Mouse (Mus musculus): Measurements from ENCODE around the gene Ephb2. TPM values are rescaled to one million over a fixed set of nuclear protein-coding genes. Genes with fewer than 3 reads are reported as not detected.
A peak's percentile ranks its signal among the peaks of the same experiment; 100 is the strongest.

Ephb2 gene
- polyA plus RNA-seq, 1 experiment from 2014 or later: 0.28 TPM

GRCm38 (mm10) chr4:136665068-136665467, 170.7 kb downstream of the Ephb2 start:
- Histone ChIP-seq H3K27ac (replicated peaks) (no peak overlapping the region), H3K27me3 (no peaks in the 10 kb centered on the region), H3K4me1 (replicated peaks) (no peaks in the 10 kb centered on the region), H3K4me3 (replicated peaks) (no peak overlapping the region), H3K36me3 (replicated peaks) (no peaks in the 10 kb centered on the region), H3K9me3 (replicated peaks) (no peaks in the 10 kb centered on the region), H3K9ac (no peak overlapping the region), H3K4me2 (no peak overlapping the region)
- 59% methylated on average over 9 of the region's 9 CpGs for WGBS (ENCODE audit: insufficient replicate concordance)
- ATAC-seq (ENCODE audit: insufficient read depth): no peak

- H3K36me3 ChIP-seq (replicated peaks): no peaks in the 10 kb centered on the region
- no peaks in the 10 kb centered on the region for H3K27me3 ChIP-seq
- H3K9me3 ChIP-seq (replicated peaks): no peaks in the 10 kb centered on the region
- 23% methylated on average over 3 of the region's 3 CpGs for WGBS (ENCODE audit: insufficient replicate concordance)
- no peak for ATAC-seq (ENCODE audit: insufficient read depth)
- H3K4me1 ChIP-seq (replicated peaks): peaks cover 4% of the 10 kb centered on the region; the same call in 1 of the 2 replicates
- no peak overlapping the region for H3K9ac ChIP-seq
- no peak overlapping the region for H3K27ac ChIP-seq (replicated peaks)
- no peak overlapping the region for H3K4me2 ChIP-seq
- no peak overlapping the region for H3K4me3 ChIP-seq (replicated peaks)
These were observed 177.9 kb downstream of the Ephb2 start for GRCm38 (mm10) chr4:136657914-136658313.

- H3K4me2 ChIP-seq: no peak overlapping the region
- no peak overlapping the region for H3K27ac ChIP-seq (replicated peaks)
- no peaks in the 10 kb centered on the region for H3K36me3 ChIP-seq (replicated peaks)
- H3K4me3 ChIP-seq (replicated peaks): no peak overlapping the region
- H3K9me3 ChIP-seq (replicated peaks): no peaks in the 10 kb centered on the region
- WGBS (ENCODE audit: insufficient replicate concordance): 23% methylated on average over 10 of the region's 10 CpGs
- peaks cover 21% of the 10 kb centered on the region for H3K4me1 ChIP-seq (replicated peaks)
- no peak overlapping the region for H3K9ac ChIP-seq
- no peak for ATAC-seq (ENCODE audit: insufficient read depth)
- H3K27me3 ChIP-seq: 0 out of 2 replicates have a peak, but pooled peaks cover 6% of the 10 kb centered on the region
These were observed 182.0 kb downstream of the Ephb2 start for GRCm38 (mm10) chr4:136653692-136654234.

GRCm38 (mm10) chr4:136653019-136653418, 182.8 kb downstream of the Ephb2 start:
- Histone ChIP-seq H3K4me3 (replicated peaks) (no peak overlapping the region), H3K9ac (no peak overlapping the region), H3K4me1 (replicated peaks) (peaks cover 21% of the 10 kb centered on the region), H3K9me3 (replicated peaks) (no peaks in the 10 kb centered on the region), H3K36me3 (replicated peaks) (no peaks in the 10 kb centered on the region), H3K27ac (replicated peaks) (no peak overlapping the region), H3K4me2 (no peak overlapping the region), H3K27me3 (0 out of 2 replicates have a peak, but pooled peaks cover 6% of the 10 kb centered on the region)
- 11% methylated on average over 6 of the region's 6 CpGs for WGBS (ENCODE audit: insufficient replicate concordance)
- ATAC-seq (ENCODE audit: insufficient read depth): peak; percentile 25; the same call in 1 of the 2 replicates

- Histone ChIP-seq H3K36me3 (replicated peaks) (no peaks in the 10 kb centered on the region), H3K4me2 (no peak overlapping the region), H3K27me3 (0 out of 2 replicates have a peak, but pooled peaks cover 6% of the 10 kb centered on the region), H3K4me3 (replicated peaks) (no peak overlapping the region), H3K9me3 (replicated peaks) (no peaks in the 10 kb centered on the region), H3K27ac (replicated peaks) (no peak overlapping the region), H3K4me1 (replicated peaks) (peaks cover 21% of the 10 kb centered on the region), H3K9ac (no peak overlapping the region)
- WGBS (ENCODE audit: insufficient replicate concordance): 24% methylated on average over 11 of the region's 11 CpGs
- no peak for ATAC-seq (ENCODE audit: insufficient read depth)
These were observed 183.3 kb downstream of the Ephb2 start for GRCm38 (mm10) chr4:136652528-136652910.

- no peak overlapping the region for H3K9ac ChIP-seq
- H3K9me3 ChIP-seq (replicated peaks): no peaks in the 10 kb centered on the region
- ATAC-seq (ENCODE audit: insufficient read depth): no peak
- H3K4me3 ChIP-seq (replicated peaks): no peak overlapping the region
- 0 out of 2 replicates have a peak, but pooled peaks cover 6% of the 10 kb centered on the region for H3K27me3 ChIP-seq
- peaks cover 21% of the 10 kb centered on the region for H3K4me1 ChIP-seq (replicated peaks)
- no peak overlapping the region for H3K27ac ChIP-seq (replicated peaks)
- no peaks in the 10 kb centered on the region for H3K36me3 ChIP-seq (replicated peaks)
- no peak overlapping the region for H3K4me2 ChIP-seq
- 56% methylated on average over 13 of the region's 13 CpGs for WGBS (ENCODE audit: insufficient replicate concordance)
These were observed 183.8 kb downstream of the Ephb2 start for GRCm38 (mm10) chr4:136651882-136652527.

GRCm38 (mm10) chr4:136651357-136651811, 184.4 kb downstream of the Ephb2 start:
- no peak overlapping the region for H3K27ac ChIP-seq (replicated peaks)
- no peak for ATAC-seq (ENCODE audit: insufficient read depth)
- H3K4me1 ChIP-seq (replicated peaks): peaks cover 21% of the 10 kb centered on the region
- H3K9ac ChIP-seq: no peak overlapping the region
- no peaks in the 10 kb centered on the region for H3K36me3 ChIP-seq (replicated peaks)
- no peaks in the 10 kb centered on the region for H3K9me3 ChIP-seq (replicated peaks)
- H3K4me2 ChIP-seq: no peak overlapping the region
- H3K4me3 ChIP-seq (replicated peaks): no peak overlapping the region
- 0 out of 2 replicates have a peak, but pooled peaks cover 6% of the 10 kb centered on the region for H3K27me3 ChIP-seq
- 46% methylated on average over 3 of the region's 3 CpGs for WGBS (ENCODE audit: insufficient replicate concordance)

GRCm38 (mm10) chr4:136650261-136650660, 185.5 kb downstream of the Ephb2 start:
- peaks cover 6% of the 10 kb centered on the region; the same call in 1 of the 2 replicates for H3K27me3 ChIP-seq
- H3K9ac ChIP-seq: no peak overlapping the region
- ATAC-seq (ENCODE audit: insufficient read depth): no peak
- peaks cover 21% of the 10 kb centered on the region for H3K4me1 ChIP-seq (replicated peaks)
- H3K9me3 ChIP-seq (replicated peaks): no peaks in the 10 kb centered on the region
- no peak overlapping the region for H3K4me2 ChIP-seq
- H3K4me3 ChIP-seq (replicated peaks): no peak overlapping the region
- no peak overlapping the region for H3K27ac ChIP-seq (replicated peaks)
- no peaks in the 10 kb centered on the region for H3K36me3 ChIP-seq (replicated peaks)
- WGBS (ENCODE audit: insufficient replicate concordance): 67% methylated on average over 8 of the region's 8 CpGs

GRCm38 (mm10) chr4:136649480-136650196, 186.2 kb downstream of the Ephb2 start:
- H3K9ac ChIP-seq: no peak overlapping the region

GRCm38 (mm10) chr4:136648922-136649479, 186.8 kb downstream of the Ephb2 start:
- H3K9ac ChIP-seq: no peak overlapping the region
- no peak overlapping the region for H3K27ac ChIP-seq (replicated peaks)
- H3K36me3 ChIP-seq (replicated peaks): no peaks in the 10 kb centered on the region
- no peak overlapping the region for H3K4me3 ChIP-seq (replicated peaks)
- peaks cover 6% of the 10 kb centered on the region; the same call in 1 of the 2 replicates for H3K27me3 ChIP-seq
- WGBS (ENCODE audit: insufficient replicate concordance): 13% methylated on average over 11 of the region's 11 CpGs
- ATAC-seq (ENCODE audit: insufficient read depth): no peak
- H3K4me2 ChIP-seq: no peak overlapping the region
- H3K4me1 ChIP-seq (replicated peaks): peaks cover 21% of the 10 kb centered on the region
- no peaks in the 10 kb centered on the region for H3K9me3 ChIP-seq (replicated peaks)

More at GRCm38 (mm10) chr4:136649480-136650196, 186.2 kb downstream of the Ephb2 start:
- ATAC-seq (ENCODE audit: insufficient read depth): no peak
- Histone ChIP-seq H3K4me2 (no peak overlapping the region), H3K27me3 (peaks cover 6% of the 10 kb centered on the region; the same call in 1 of the 2 replicates), H3K4me3 (replicated peaks) (no peak overlapping the region), H3K27ac (replicated peaks) (no peak overlapping the region), H3K36me3 (replicated peaks) (no peaks in the 10 kb centered on the region), H3K4me1 (replicated peaks) (peaks cover 21% of the 10 kb centered on the region), H3K9me3 (replicated peaks) (no peaks in the 10 kb centered on the region)
- WGBS (ENCODE audit: insufficient replicate concordance): 30% methylated on average over 13 of the region's 13 CpGs

GRCm38 (mm10) chr4:136638890-136639289, 196.9 kb downstream of the Ephb2 start:
- Histone ChIP-seq H3K27me3 (peaks cover 36% of the 10 kb centered on the region), H3K27ac (replicated peaks) (no peak overlapping the region), H3K4me2 (no peak overlapping the region), H3K9ac (no peak overlapping the region), H3K4me1 (replicated peaks) (peaks cover 10% of the 10 kb centered on the region), H3K4me3 (replicated peaks) (no peak overlapping the region), H3K9me3 (replicated peaks) (no peaks in the 10 kb centered on the region), H3K36me3 (replicated peaks) (no peaks in the 10 kb centered on the region)
- 7% methylated on average over 10 of the region's 10 CpGs for WGBS (ENCODE audit: insufficient replicate concordance)
- no peak for ATAC-seq (ENCODE audit: insufficient read depth)

Measured in liver, embryonic 15.5 days (tissue).